Mouse (Mus musculus) hindbrain, embryonic 13.5 days (tissue): ENCODE data around the gene Ermp1. TPM values are rescaled to one million over a fixed set of nuclear protein-coding genes. Genes with fewer than 3 reads are reported as not detected.

Experiments used
- ATAC-seq: fragments of 200-750 bp; cut with Nextera tagmentation; 2 replicates; pipeline ENCODE4 v1.8.0; 2017; ENCODE audit warnings: moderate TSS enrichment; ENCODE audit not compliant: low FRiP score
- H3K27ac ChIP-seq: fragments of 300-500 bp; sonication (generic); 2 replicates; pipeline ENCODE4 v1.5.1; 2015; ENCODE audit warnings: inconsistent platforms, mild to moderate bottlenecking, moderate library complexity
- H3K27me3 ChIP-seq: fragments of 300-500 bp; sonication (generic); 2 replicates; pipeline ENCODE4 v1.6.1; 2015; ENCODE audit warnings: mild to moderate bottlenecking, inconsistent platforms
- H3K36me3 ChIP-seq: fragments of 300-500 bp; sonication (generic); 2 replicates; pipeline ENCODE4 v1.6.1; 2015; ENCODE audit warnings: mild to moderate bottlenecking, inconsistent platforms
- H3K4me1 ChIP-seq: fragments of 300-500 bp; sonication (generic); replicated peaks from 2 replicates; pipeline ENCODE4 v1.6.1; 2015; ENCODE audit warnings: inconsistent platforms
- H3K4me2 ChIP-seq: fragments of 300-500 bp; sonication (generic); 2 replicates; pipeline ENCODE4 v1.6.1; 2015; ENCODE audit warnings: inconsistent platforms, mild to moderate bottlenecking, moderate library complexity
- H3K4me3 ChIP-seq: fragments of 300-500 bp; sonication (generic); 2 replicates; pipeline ENCODE4 v1.5.1; 2015; ENCODE audit warnings: mild to moderate bottlenecking, inconsistent platforms
- H3K9ac ChIP-seq: fragments of 300-500 bp; sonication (generic); 2 replicates; pipeline ENCODE4 v1.6.1; 2015; ENCODE audit warnings: mild to moderate bottlenecking, inconsistent platforms
- H3K9me3 ChIP-seq: fragments of 300-500 bp; sonication (generic); 2 replicates; pipeline ENCODE4 v1.6.1; 2016; ENCODE audit warnings: inconsistent platforms
- WGBS: fragments of 180-500 bp; shearing (Covaris S2); methylation state at CpG from one replicate; pipeline ENCODE4 v1.1.7; 2015; 5-methylcytosine and 5-hydroxymethylcytosine counted together
- polyA plus RNA-seq: library from polyadenylated mRNA; unstranded; fragments of >200 nt; fragmentation: Nextera tagmentation; extraction: Ambion mirVana; gene quantifications from 2 replicates; pipeline ENCODE4 v1.2.1, GENCODE M21; 2015

Ermp1 gene
- polyA plus RNA-seq, 1 experiment from 2014 or later: 9.7 TPM

GRCm38 (mm10) chr19:29674946-29675345 is 26.7 kb upstream of the Ermp1 start:
- Histone ChIP-seq H3K9ac (no peak overlapping the region), H3K4me1 (no peaks in the 10 kb centered on the region), H3K4me3 (no peak overlapping the region), H3K27me3 (no peaks in the 10 kb centered on the region), H3K9me3 (no peaks in the 10 kb centered on the region), H3K27ac (no peak overlapping the region), H3K36me3 (no peaks in the 10 kb centered on the region), H3K4me2 (no peak overlapping the region)
- no peak for ATAC-seq
- WGBS: 93% methylated on average over 7 of the region's 7 CpGs

- Histone ChIP-seq H3K27ac (no peak overlapping the region), H3K9ac (no peak overlapping the region), H3K9me3 (no peaks in the 10 kb centered on the region), H3K36me3 (no peaks in the 10 kb centered on the region), H3K4me1 (no peaks in the 10 kb centered on the region), H3K27me3 (no peaks in the 10 kb centered on the region), H3K4me2 (no peak overlapping the region), H3K4me3 (no peak overlapping the region)
- WGBS: 94% methylated on average over 13 of the region's 13 CpGs
- ATAC-seq: no peak
These were observed 24.4 kb upstream of the Ermp1 start for GRCm38 (mm10) chr19:29672660-29673059.

GRCm38 (mm10) chr19:29671160-29671559 is 22.9 kb upstream of the Ermp1 start:
- H3K4me1 ChIP-seq: no peaks in the 10 kb centered on the region
- H3K4me3 ChIP-seq: no peak overlapping the region
- H3K4me2 ChIP-seq: no peak overlapping the region
- H3K9me3 ChIP-seq: no peaks in the 10 kb centered on the region
- no peaks in the 10 kb centered on the region for H3K27me3 ChIP-seq
- ATAC-seq: no peak
- no peaks in the 10 kb centered on the region for H3K36me3 ChIP-seq
- 92% methylated on average over 2 of the region's 2 CpGs for WGBS
- H3K27ac ChIP-seq: no peak overlapping the region
- H3K9ac ChIP-seq: no peak overlapping the region

- no peaks in the 10 kb centered on the region for H3K36me3 ChIP-seq
- ATAC-seq: no peak
- no peak overlapping the region for H3K4me3 ChIP-seq
- no peak overlapping the region for H3K4me2 ChIP-seq
- no peak overlapping the region for H3K27ac ChIP-seq
- H3K4me1 ChIP-seq: no peaks in the 10 kb centered on the region
- H3K27me3 ChIP-seq: no peaks in the 10 kb centered on the region
- no peaks in the 10 kb centered on the region for H3K9me3 ChIP-seq
- H3K9ac ChIP-seq: no peak overlapping the region
- WGBS: 90% methylated on average over 6 of the region's 6 CpGs
These were observed 22.0 kb upstream of the Ermp1 start for GRCm38 (mm10) chr19:29670247-29670646.

- Histone ChIP-seq H3K27ac (no peak overlapping the region), H3K36me3 (no peaks in the 10 kb centered on the region), H3K4me3 (no peak overlapping the region), H3K9me3 (no peaks in the 10 kb centered on the region), H3K9ac (no peak overlapping the region), H3K4me2 (no peak overlapping the region), H3K27me3 (no peaks in the 10 kb centered on the region), H3K4me1 (no peaks in the 10 kb centered on the region)
- no peak for ATAC-seq
- WGBS: 92% methylated on average over 7 of the region's 7 CpGs
These were observed 19.9 kb upstream of the Ermp1 start for GRCm38 (mm10) chr19:29668135-29668534.

GRCm38 (mm10) chr19:29666965-29667594 is 18.9 kb upstream of the Ermp1 start:
- no peaks in the 10 kb centered on the region for H3K4me1 ChIP-seq
- no peak overlapping the region for H3K9ac ChIP-seq
- H3K4me3 ChIP-seq: no peak overlapping the region
- no peaks in the 10 kb centered on the region for H3K9me3 ChIP-seq
- H3K27ac ChIP-seq: no peak overlapping the region
- ATAC-seq: no peak
- H3K4me2 ChIP-seq: no peak overlapping the region
- H3K36me3 ChIP-seq: no peaks in the 10 kb centered on the region
- WGBS: 82% methylated on average over 5 of the region's 5 CpGs
- H3K27me3 ChIP-seq: no peaks in the 10 kb centered on the region

GRCm38 (mm10) chr19:29666164-29666563 is 17.9 kb upstream of the Ermp1 start:
- Histone ChIP-seq H3K4me1 (no peaks in the 10 kb centered on the region), H3K9ac (no peak overlapping the region), H3K27me3 (no peaks in the 10 kb centered on the region), H3K4me3 (no peak overlapping the region), H3K27ac (no peak overlapping the region), H3K4me2 (no peak overlapping the region), H3K9me3 (no peaks in the 10 kb centered on the region), H3K36me3 (no peaks in the 10 kb centered on the region)
- no peak for ATAC-seq
- WGBS: 90% methylated on average over 4 of the region's 4 CpGs

- Histone ChIP-seq H3K9me3 (no peaks in the 10 kb centered on the region), H3K4me3 (no peak overlapping the region), H3K27ac (no peak overlapping the region), H3K27me3 (no peaks in the 10 kb centered on the region), H3K9ac (no peak overlapping the region), H3K4me1 (no peaks in the 10 kb centered on the region), H3K36me3 (no peaks in the 10 kb centered on the region), H3K4me2 (no peak overlapping the region)
- ATAC-seq: no peak
- WGBS: 77% methylated on average over 5 of the region's 5 CpGs
These were observed 16.7 kb upstream of the Ermp1 start for GRCm38 (mm10) chr19:29664934-29665333.

- Histone ChIP-seq H3K4me2 (no peak overlapping the region), H3K4me3 (no peak overlapping the region), H3K9me3 (no peaks in the 10 kb centered on the region), H3K27ac (no peak overlapping the region), H3K9ac (no peak overlapping the region), H3K36me3 (no peaks in the 10 kb centered on the region), H3K4me1 (no peaks in the 10 kb centered on the region), H3K27me3 (no peaks in the 10 kb centered on the region)
- 70% methylated on average over 8 of the region's 8 CpGs for WGBS
- no peak for ATAC-seq
These were observed 15.6 kb upstream of the Ermp1 start for GRCm38 (mm10) chr19:29663780-29664179.

GRCm38 (mm10) chr19:29661974-29662580 is 13.9 kb upstream of the Ermp1 start:
- WGBS: 88% methylated on average over 6 of the region's 6 CpGs
- Histone ChIP-seq H3K4me1 (no peaks in the 10 kb centered on the region), H3K9ac (no peak overlapping the region), H3K4me2 (no peak overlapping the region), H3K4me3 (no peak overlapping the region), H3K36me3 (no peaks in the 10 kb centered on the region), H3K27me3 (no peaks in the 10 kb centered on the region), H3K9me3 (no peaks in the 10 kb centered on the region), H3K27ac (no peak overlapping the region)
- ATAC-seq: no peak

GRCm38 (mm10) chr19:29660835-29661764 is 12.9 kb upstream of the Ermp1 start:
- no peak overlapping the region for H3K4me2 ChIP-seq
- ATAC-seq: no peak
- no peak overlapping the region for H3K27ac ChIP-seq
- H3K9ac ChIP-seq: no peak overlapping the region
- H3K4me1 ChIP-seq: no peaks in the 10 kb centered on the region
- no peaks in the 10 kb centered on the region for H3K27me3 ChIP-seq
- WGBS: 89% methylated on average over 10 of the region's 10 CpGs
- H3K9me3 ChIP-seq: no peaks in the 10 kb centered on the region
- no peaks in the 10 kb centered on the region for H3K36me3 ChIP-seq
- no peak overlapping the region for H3K4me3 ChIP-seq

- H3K4me1 ChIP-seq: no peaks in the 10 kb centered on the region
- no peak overlapping the region for H3K9ac ChIP-seq
- H3K27me3 ChIP-seq: no peaks in the 10 kb centered on the region
- WGBS: 65% methylated on average over 6 of the region's 6 CpGs
- H3K9me3 ChIP-seq: no peaks in the 10 kb centered on the region
- no peak for ATAC-seq
- no peak overlapping the region for H3K4me3 ChIP-seq
- no peak overlapping the region for H3K4me2 ChIP-seq
- no peak overlapping the region for H3K27ac ChIP-seq
- no peaks in the 10 kb centered on the region for H3K36me3 ChIP-seq
These were observed 11.5 kb upstream of the Ermp1 start for GRCm38 (mm10) chr19:29659705-29660104.
